Mouse (Mus musculus): ENCODE data around the gene Etnk1.

DNA sequence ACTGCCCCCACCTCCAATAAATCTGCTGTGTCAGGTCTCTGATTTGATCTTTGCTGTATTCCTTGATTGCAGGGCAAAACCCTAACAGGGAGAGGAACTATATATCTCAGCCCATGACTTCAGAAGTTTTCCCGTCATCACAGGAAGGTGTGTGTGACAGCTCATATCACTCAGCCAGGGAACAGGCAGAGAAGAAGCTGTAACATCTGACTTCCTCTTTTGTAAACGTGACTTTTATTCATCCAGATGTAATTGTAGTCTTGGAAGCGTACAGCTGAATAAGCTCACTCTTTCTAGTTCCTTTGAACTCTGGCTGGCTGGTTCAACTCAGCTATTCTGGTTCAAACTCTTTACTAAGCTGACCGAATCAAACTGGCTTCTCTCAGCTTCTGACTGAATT is 36.6 kb upstream of the Etnk1 start:
- TF ChIP-seq POLR2A (IDR thresholded peaks at IDR 0.05; ENCODE audit: control insufficient read depth, extremely low read depth, insufficient read depth, low read length, poor library complexity): no peak
- no peak for TF ChIP-seq CTCF (IDR thresholded peaks at IDR 0.05; ENCODE audit: borderline replicate concordance, control insufficient read depth, extremely low read depth, insufficient read depth, low read length, poor library complexity)
